ENCODE assay signal across 27 mouse cellular contexts in genomic region chr6:147838846-147839245, GRCm38 (mm10).
"Had no signal": no experiment of that assay in that cellular context is flagged by ENCODE, and none has a peak within 500 bp of the region (broad histone marks: within the 10 kb centered on the region; RNA-seq: fewer than 3 reads in every experiment).

No protein-coding gene starts in this region.

- H3K27me3 ChIP-seq: embryonic facial prominence, embryonic 12.5 days; embryonic facial prominence, embryonic 13.5 days; embryonic facial prominence, embryonic 15.5 days; forebrain, embryonic 12.5 days; forebrain, embryonic 13.5 days; forebrain, embryonic 15.5 days had no signal

- ATAC-seq: forebrain, embryonic 13.5 days; forebrain, embryonic 14.5 days; forebrain, embryonic 15.5 days; forebrain, embryonic 16.5 days; forebrain, postnatal 0 days had no signal

- H3K27ac ChIP-seq: embryonic facial prominence, embryonic 10.5 days; embryonic facial prominence, embryonic 12.5 days; embryonic facial prominence, embryonic 13.5 days; embryonic facial prominence, embryonic 15.5 days; forebrain, embryonic 10.5 days; forebrain, embryonic 12.5 days; forebrain, embryonic 13.5 days; forebrain, embryonic 15.5 days; gastrocnemius, adult 2 months; heart, adult 2 months; heart, embryonic 10.5 days had no signal

- H3K4me3 ChIP-seq: embryonic facial prominence, embryonic 10.5 days; embryonic facial prominence, embryonic 12.5 days; embryonic facial prominence, embryonic 13.5 days; embryonic facial prominence, embryonic 15.5 days; erythroblast, embryonic 14.5 days; forebrain, embryonic 10.5 days; forebrain, embryonic 12.5 days; forebrain, embryonic 13.5 days; forebrain, embryonic 15.5 days; gastrocnemius, adult 2 months; heart, adult 2 months; heart, embryonic 10.5 days had no signal

- H3K9ac ChIP-seq: embryonic facial prominence, embryonic 12.5 days; embryonic facial prominence, embryonic 13.5 days; embryonic facial prominence, embryonic 15.5 days; forebrain, embryonic 12.5 days; forebrain, embryonic 13.5 days; forebrain, embryonic 15.5 days; forebrain, postnatal 0 days had no signal

- H3K4me1 ChIP-seq: embryonic facial prominence, embryonic 10.5 days; embryonic facial prominence, embryonic 12.5 days; embryonic facial prominence, embryonic 13.5 days; embryonic facial prominence, embryonic 15.5 days; forebrain, embryonic 10.5 days; forebrain, embryonic 12.5 days; forebrain, embryonic 13.5 days; forebrain, embryonic 15.5 days; heart, embryonic 10.5 days had no signal

- H3K4me2 ChIP-seq: embryonic facial prominence, embryonic 12.5 days; embryonic facial prominence, embryonic 13.5 days; embryonic facial prominence, embryonic 15.5 days; forebrain, embryonic 12.5 days; forebrain, embryonic 13.5 days; forebrain, embryonic 15.5 days had no signal

- H3K9me3 ChIP-seq: embryonic facial prominence, embryonic 10.5 days; embryonic facial prominence, embryonic 12.5 days; embryonic facial prominence, embryonic 13.5 days; embryonic facial prominence, embryonic 15.5 days; forebrain, embryonic 10.5 days; forebrain, embryonic 12.5 days; forebrain, embryonic 13.5 days; forebrain, embryonic 15.5 days; heart, embryonic 10.5 days had no signal

- H3K36me3 ChIP-seq: embryonic facial prominence, embryonic 10.5 days; embryonic facial prominence, embryonic 12.5 days; embryonic facial prominence, embryonic 13.5 days; embryonic facial prominence, embryonic 15.5 days; forebrain, embryonic 10.5 days; forebrain, embryonic 12.5 days; forebrain, embryonic 15.5 days; heart, embryonic 10.5 days had no signal

- DNase-seq: cerebellum, adult 18-20 months; cerebellum, adult 2 months; cerebellum, adult 8-10 months; cerebellum, adult 9-10 months; cerebellum, adult 9-11 months; embryo, embryonic 11 days; forebrain, postnatal 0 days; gastrocnemius, adult 2 months; gastrocnemius, postnatal 10 days; gastrocnemius, postnatal 14 days; gastrocnemius, postnatal 25 days; gastrocnemius, postnatal 36 days; heart, adult 11 months; heart, adult 18-20 months; heart, adult 2 months had no signal
